8 mouse cellular contexts compared by ENCODE assay signal in genomic region chr17:26314291-26314690, GRCm38 (mm10).
A peak's percentile ranks its signal among the peaks of the same experiment; 100 is the strongest.
DNase-seq lines count a peak whose midpoint lies in the region; ATAC-seq lines count a peak whose summit lies in the region.

No protein-coding gene starts in this region.

- DNase-seq in kidney, adult 11 months = peak; percentile 71
- DNase-seq in cerebellum, adult 9-11 months = peak; percentile 15
- peak; percentile 70 for DNase-seq in gastrocnemius, postnatal 10 days
- DNase-seq in liver, embryonic 11.5 days (ENCODE audit: low spot score) = peak; percentile 55
- DNase-seq in retina, embryonic 14.5 days (ENCODE audit: low spot score) = peak; percentile 87
- DNase-seq in thymus, postnatal 36 days = peak; percentile 50 to 61

- H3K36me3 ChIP-seq in kidney, embryonic 15.5 days = no peaks in the 10 kb centered on the region
- H3K36me3 ChIP-seq in kidney, embryonic 16.5 days (ENCODE audit: insufficient read depth, low read length) = no peaks in the 10 kb centered on the region
- H3K36me3 ChIP-seq in liver, embryonic 11.5 days (ENCODE audit: control insufficient read depth, insufficient read depth, low read length) = no peaks in the 10 kb centered on the region

- H3K9me3 ChIP-seq in kidney, embryonic 15.5 days (replicated peaks) = no peaks in the 10 kb centered on the region
- no peaks in the 10 kb centered on the region for H3K9me3 ChIP-seq in kidney, embryonic 16.5 days (ENCODE audit: low read length)
- no peaks in the 10 kb centered on the region for H3K9me3 ChIP-seq in liver, embryonic 11.5 days (ENCODE audit: control insufficient read depth, low read length)

- H3K27ac ChIP-seq in kidney, embryonic 15.5 days = no peak overlapping the region
- H3K27ac ChIP-seq in kidney, embryonic 16.5 days (ENCODE audit: low read length) = no peak overlapping the region
- no peak overlapping the region for H3K27ac ChIP-seq in liver, embryonic 11.5 days (ENCODE audit: low read depth, low read length)

- WGBS in kidney, embryonic 15.5 days = 14% methylated on average over 6 of the region's 6 CpGs
- WGBS in kidney, embryonic 16.5 days = 12% methylated on average over 6 of the region's 6 CpGs
- WGBS in liver, embryonic 11.5 days = 15% methylated on average over 6 of the region's 6 CpGs

- ATAC-seq in kidney, embryonic 15.5 days (replicated peaks; ENCODE audit: low FRiP score) = no peak
- peak; percentile 75; the same call in 1 of the 2 replicates for ATAC-seq in kidney, embryonic 16.5 days (ENCODE audit: low FRiP score, low TSS enrichment)
- no peak for ATAC-seq in liver, embryonic 11.5 days (replicated peaks; ENCODE audit: low FRiP score)

- H3K4me1 ChIP-seq in kidney, embryonic 15.5 days = peaks cover 15% of the 10 kb centered on the region
- peaks cover 12% of the 10 kb centered on the region for H3K4me1 ChIP-seq in kidney, embryonic 16.5 days (ENCODE audit: insufficient read depth, low read length)
- no peaks in the 10 kb centered on the region for H3K4me1 ChIP-seq in liver, embryonic 11.5 days (replicated peaks; ENCODE audit: control insufficient read depth, insufficient read depth, low read length)

- peaks cover 35% of the 10 kb centered on the region; the same call in 1 of the 2 replicates for H3K27me3 ChIP-seq in kidney, embryonic 15.5 days
- H3K27me3 ChIP-seq in kidney, embryonic 16.5 days (ENCODE audit: insufficient read depth, low read length) = no peaks in the 10 kb centered on the region
- H3K27me3 ChIP-seq in liver, embryonic 11.5 days (replicated peaks; ENCODE audit: control insufficient read depth, insufficient read depth, low read length) = peaks cover 3% of the 10 kb centered on the region; the same call in 1 of the 2 replicates

- no peak overlapping the region for H3K4me2 ChIP-seq in kidney, embryonic 15.5 days
- no peak overlapping the region for H3K4me2 ChIP-seq in kidney, embryonic 16.5 days (replicated peaks; ENCODE audit: low read depth, low read length)
- H3K4me2 ChIP-seq in liver, embryonic 11.5 days = no peak overlapping the region

- H3K4me3 ChIP-seq in kidney, embryonic 15.5 days (replicated peaks) = no peak overlapping the region
- H3K4me3 ChIP-seq in kidney, embryonic 16.5 days (ENCODE audit: low read length) = no peak overlapping the region
- H3K4me3 ChIP-seq in liver, embryonic 11.5 days (ENCODE audit: low read depth, low read length) = no peak overlapping the region

- H3K9ac ChIP-seq in kidney, embryonic 15.5 days = no peak overlapping the region
- H3K9ac ChIP-seq in kidney, embryonic 16.5 days (replicated peaks; ENCODE audit: low read length) = no peak overlapping the region
- H3K9ac ChIP-seq in liver, embryonic 11.5 days (ENCODE audit: low read depth, low read length) = no peak overlapping the region

Comparison
In these comparisons a context has a peak if more than half of its experiments do, and no peak if none do; other contexts are left out.
1. DNase-seq: peak in every context shown above with its lines; median percentile 87 in retina, embryonic 14.5 days; 71 in kidney, adult 11 months; 70 in gastrocnemius, postnatal 10 days; 56 in thymus, postnatal 36 days; 55 in liver, embryonic 11.5 days; 15 in cerebellum, adult 9-11 months.